Mouse (Mus musculus) ES-E14 (cell line): ENCODE results near the gene Lgmn. TPM values are rescaled to one million over a fixed set of nuclear protein-coding genes. Genes with fewer than 3 reads are reported as not detected.

Experiments used
- DNase-seq: peaks from one replicate; pipeline ENCODE4 v3.0.0-alpha.2; 2013; ENCODE audit warnings: low read depth, low spot score
- H3K27ac ChIP-seq: 2 replicates; pipeline ENCODE4 v1.5.1; 2012; ENCODE audit warnings: low read depth, mild to moderate bottlenecking, low read length, moderate library complexity, mixed read lengths; ENCODE audit not compliant: poor library complexity, insufficient read depth, severe bottlenecking
- H3K36me3 ChIP-seq: 2 replicates; pipeline ENCODE4 v1.6.1; 2012; ENCODE audit warnings: mild to moderate bottlenecking, low read length, moderate library complexity, mixed read lengths; ENCODE audit not compliant: control insufficient read depth, poor library complexity, insufficient read depth, severe bottlenecking
- H3K4me1 ChIP-seq, 2 experiments: fragments of 150-350 bp in 1 of 2; sonication (generic) in 1 of 2; 2 replicates each; pipeline ENCODE4 v1.6.1; 2012; ENCODE audit warnings: low read length in 2 of 2, mild to moderate bottlenecking in 1 of 2, mixed read lengths in 1 of 2; ENCODE audit not compliant: control insufficient read depth in 2 of 2, insufficient read depth in 2 of 2, poor library complexity in 1 of 2
- H3K4me3 ChIP-seq, 2 experiments: fragments of 150-350 bp in 1 of 2; sonication (generic) in 1 of 2; 2 replicates each; pipeline ENCODE4 v1.5.1; 2012; ENCODE audit warnings: low read length in 2 of 2, low read depth in 1 of 2, mild to moderate bottlenecking in 1 of 2, mixed read lengths in 1 of 2; ENCODE audit not compliant: insufficient read depth in 1 of 2, poor library complexity in 1 of 2, severe bottlenecking in 1 of 2
- H3K9ac ChIP-seq: 2 replicates; pipeline ENCODE4 v1.6.1; 2012; ENCODE audit warnings: low read depth, mild to moderate bottlenecking, low read length, mixed read lengths; ENCODE audit not compliant: poor library complexity, insufficient read depth, severe bottlenecking
- H3K9me3 ChIP-seq: fragments of 150-350 bp; sonication (generic); 2 replicates; pipeline ENCODE4 v1.6.1; 2012; ENCODE audit warnings: low read depth, mild to moderate bottlenecking, low read length; ENCODE audit not compliant: control insufficient read depth, insufficient read depth
- CHD2 ChIP-seq: IDR thresholded peaks from 2 replicates; pipeline ENCODE4 v1.6.1; 2014; ENCODE audit warnings: mild to moderate bottlenecking, low read depth, low read length, inconsistent platforms
- HCFC1 ChIP-seq: IDR thresholded peaks from 2 replicates; pipeline ENCODE4 v1.6.1; 2012; ENCODE audit warnings: low read length, inconsistent platforms, borderline replicate concordance; ENCODE audit not compliant: insufficient read depth
- MAFK ChIP-seq: IDR thresholded peaks from 2 replicates; pipeline ENCODE4 v1.6.1; 2014; ENCODE audit warnings: mild to moderate bottlenecking, low read depth, low read length, inconsistent platforms; ENCODE audit not compliant: insufficient read depth
- ZC3H11A ChIP-seq: IDR thresholded peaks from 2 replicates; pipeline ENCODE4 v1.6.1; 2012; ENCODE audit warnings: low read depth, mild to moderate bottlenecking, inconsistent platforms, low read length, borderline replicate concordance
- ZNF384 ChIP-seq: IDR thresholded peaks from 2 replicates; pipeline ENCODE4 v1.6.1; 2012; ENCODE audit warnings: low read depth, low read length, inconsistent platforms
- in situ Hi-C, 2 experiments: fragments of 600-800 bp; cut with MboI; formaldehyde crosslinking; loops; one replicate each; pipeline ENCODE4 v1.15.1; 2025; ENCODE audit warnings: low sequenced_read_pairs in 2 of 2, inconsistent platforms in 1 of 2; ENCODE audit not compliant: unreplicated experiment in 2 of 2
- total RNA-seq: library from RNA; depleted of rRNA; stranded (reverse); fragments of 300-350 nt; gene quantifications from 2 replicates; pipeline ENCODE4 v1.2.3, GENCODE M21; 2012

Lgmn gene
- total RNA-seq, 1 experiment, result 99.1 TPM

- no peak overlapping the region for H3K27ac ChIP-seq
- no peak overlapping the region for H3K9ac ChIP-seq
- no peak for TF ChIP-seq CHD2
- H3K9me3 ChIP-seq, result no peaks in the 10 kb centered on the region
- in situ Hi-C loops, result no loop called here
- H3K4me1 ChIP-seq, result peaks cover 0 to 18% of the 10 kb centered on the region in 2 experiments; a peak in 3 of 4 replicates
- no peak for DNase-seq
- no peaks in the 10 kb centered on the region; the same call in 1 of the 2 replicates for H3K36me3 ChIP-seq
- no peak overlapping the region for H3K4me3 ChIP-seq
These were observed 19.3 kb downstream of the Lgmn start for GRCm38 (mm10) chr12:102420168-102420890.

- peaks cover 3% of the 10 kb centered on the region; the same call in 1 of the 2 replicates for H3K36me3 ChIP-seq
- TF ChIP-seq CHD2 (no peak), ZC3H11A (no peak), HCFC1 (no peak), MAFK (no peak), ZNF384 (no peak)
- no peak overlapping the region for H3K9ac ChIP-seq
- H3K4me3 ChIP-seq, result no peak overlapping the region
- no peak for DNase-seq
- H3K9me3 ChIP-seq, result no peaks in the 10 kb centered on the region
- H3K4me1 ChIP-seq, result peaks cover 0 to 18% of the 10 kb centered on the region in 2 experiments; a peak in 3 of 4 replicates
- in situ Hi-C loops, result no loop called here
- H3K27ac ChIP-seq, result no peak overlapping the region
These were observed 20.1 kb downstream of the Lgmn start for GRCm38 (mm10) chr12:102419544-102419943.

- in situ Hi-C loops, result no loop called here
- DNase-seq, result no peak
- no peaks in the 10 kb centered on the region for H3K9me3 ChIP-seq
- no peak overlapping the region for H3K27ac ChIP-seq
- peaks cover 5% of the 10 kb centered on the region; the same call in 1 of the 2 replicates for H3K36me3 ChIP-seq
- H3K9ac ChIP-seq, result no peak overlapping the region
- H3K4me1 ChIP-seq, result peaks cover 0 to 18% of the 10 kb centered on the region in 2 experiments; a peak in 2 of 4 replicates
- TF ChIP-seq CHD2 (no peak), ZC3H11A (no peak), MAFK (no peak), HCFC1 (no peak), ZNF384 (no peak)
- no peak overlapping the region for H3K4me3 ChIP-seq
These were observed 21.9 kb downstream of the Lgmn start for GRCm38 (mm10) chr12:102417701-102418100.

GRCm38 (mm10) chr12:102416955-102417510 lies 22.6 kb downstream of the Lgmn start:
- no peaks in the 10 kb centered on the region for H3K9me3 ChIP-seq
- H3K4me1 ChIP-seq, result peaks cover 0 to 18% of the 10 kb centered on the region in 2 experiments; a peak in 2 of 4 replicates
- no peak overlapping the region for H3K4me3 ChIP-seq
- H3K9ac ChIP-seq, result no peak overlapping the region
- H3K36me3 ChIP-seq, result peaks cover 5% of the 10 kb centered on the region; the same call in 1 of the 2 replicates
- TF ChIP-seq MAFK (no peak), ZNF384 (no peak), ZC3H11A (no peak), HCFC1 (no peak), CHD2 (no peak)
- DNase-seq, result no peak
- no peak overlapping the region for H3K27ac ChIP-seq
- in situ Hi-C loops, result no loop called here
